Mouse (Mus musculus): ENCODE measurements around the gene Pcdh9. TPM values are rescaled to one million over a fixed set of nuclear protein-coding genes. Genes with fewer than 3 reads are reported as not detected.
"Not testable (repeated sequence)": the region's sequence is repeated elsewhere in the genome, so short reads cannot be mapped to it uniquely, and the experiment has no call there.

Pcdh9 gene
- polyA plus RNA-seq, 1 experiment from 2014 or later, result 9.4 TPM

GRCm38 (mm10) chr14:93284009-93284408 lies 606.5 kb downstream of the Pcdh9 start:
- no peaks in the 10 kb centered on the region for H3K9me3 ChIP-seq (ENCODE audit: low read depth, low read length)
- H3K4me3 ChIP-seq (ENCODE audit: low read depth, low read length), result no peak overlapping the region
- no peak for ATAC-seq (ENCODE audit: insufficient read depth)
- H3K9ac ChIP-seq, result no peak overlapping the region
- no peak for TF ChIP-seq CTCF (IDR thresholded peaks at IDR 0.05; ENCODE audit: low read depth)
- no peak overlapping the region for H3K4me2 ChIP-seq
- DNase-seq, result no peak
- no peaks in the 10 kb centered on the region for H3K27me3 ChIP-seq (ENCODE audit: insufficient read depth, low read length)
- no peak overlapping the region for H3K27ac ChIP-seq (ENCODE audit: low read depth)
- 80% methylated on average over 3 of the region's 3 CpGs for WGBS
- H3K36me3 ChIP-seq (ENCODE audit: insufficient read depth), result no peaks in the 10 kb centered on the region
- H3K4me1 ChIP-seq (ENCODE audit: insufficient read depth), result no peaks in the 10 kb centered on the region

GRCm38 (mm10) chr14:93275661-93276060 lies 614.8 kb downstream of the Pcdh9 start:
- Histone ChIP-seq H3K27ac (ENCODE audit: low read depth) (peak overlapping the region; percentile 36; the same call in 1 of the 2 replicates), H3K36me3 (ENCODE audit: insufficient read depth) (no peaks in the 10 kb centered on the region), H3K9ac (no peak overlapping the region), H3K27me3 (ENCODE audit: insufficient read depth, low read length) (no peaks in the 10 kb centered on the region), H3K4me2 (no peak overlapping the region), H3K4me3 (ENCODE audit: low read depth, low read length) (no peak overlapping the region), H3K4me1 (ENCODE audit: insufficient read depth) (no peaks in the 10 kb centered on the region), H3K9me3 (ENCODE audit: low read depth, low read length) (no peaks in the 10 kb centered on the region)
- ATAC-seq (ENCODE audit: insufficient read depth) (peak; percentile 96), DNase-seq (peak; percentile 81)
- TF ChIP-seq CTCF (IDR thresholded peaks at IDR 0.05; ENCODE audit: low read depth), result no peak

- no peak overlapping the region for H3K4me3 ChIP-seq (ENCODE audit: low read depth, low read length)
- DNase-seq (no peak), ATAC-seq (ENCODE audit: insufficient read depth) (no peak)
- H3K4me1 ChIP-seq (ENCODE audit: insufficient read depth), result no peaks in the 10 kb centered on the region
- peak overlapping the region; percentile 9; the same call in 1 of the 2 replicates for H3K27ac ChIP-seq (ENCODE audit: low read depth)
- no peaks in the 10 kb centered on the region for H3K27me3 ChIP-seq (ENCODE audit: insufficient read depth, low read length)
- H3K9ac ChIP-seq, result no peak overlapping the region
- TF ChIP-seq CTCF (IDR thresholded peaks at IDR 0.05; ENCODE audit: low read depth), result no peak
- H3K36me3 ChIP-seq (ENCODE audit: insufficient read depth), result no peaks in the 10 kb centered on the region
- H3K9me3 ChIP-seq (ENCODE audit: low read depth, low read length), result no peaks in the 10 kb centered on the region
- H3K4me2 ChIP-seq, result no peak overlapping the region
These were observed 615.7 kb downstream of the Pcdh9 start for GRCm38 (mm10) chr14:93274767-93275166.

GRCm38 (mm10) chr14:93253411-93253810 lies 637.1 kb downstream of the Pcdh9 start:
- 75% methylated on average over 1 of the region's 1 CpGs for WGBS
- no peaks in the 10 kb centered on the region for H3K36me3 ChIP-seq (ENCODE audit: insufficient read depth)

GRCm38 (mm10) chr14:93240263-93240662 lies 650.2 kb downstream of the Pcdh9 start:
- no peaks in the 10 kb centered on the region for H3K9me3 ChIP-seq (ENCODE audit: low read depth, low read length)
- H3K4me2 ChIP-seq, result no peak overlapping the region
- DNase-seq (no peak), ATAC-seq (ENCODE audit: insufficient read depth) (no peak)
- H3K4me3 ChIP-seq (ENCODE audit: low read depth, low read length), result no peak overlapping the region
- H3K27ac ChIP-seq (ENCODE audit: low read depth), result no peak overlapping the region
- WGBS, result 72% methylated on average over 3 of the region's 3 CpGs
- no peaks in the 10 kb centered on the region for H3K36me3 ChIP-seq (ENCODE audit: insufficient read depth)
- H3K27me3 ChIP-seq (ENCODE audit: insufficient read depth, low read length), result no peaks in the 10 kb centered on the region
- TF ChIP-seq CTCF (IDR thresholded peaks at IDR 0.05; ENCODE audit: low read depth), result no peak
- H3K4me1 ChIP-seq (ENCODE audit: insufficient read depth), result no peaks in the 10 kb centered on the region
- H3K9ac ChIP-seq, result no peak overlapping the region

More at GRCm38 (mm10) chr14:93253411-93253810, 637.1 kb downstream of the Pcdh9 start:
- no peak overlapping the region for H3K4me3 ChIP-seq (ENCODE audit: low read depth, low read length)
- DNase-seq (no peak), ATAC-seq (ENCODE audit: insufficient read depth) (no peak)
- no peak overlapping the region for H3K27ac ChIP-seq (ENCODE audit: low read depth)
- TF ChIP-seq CTCF (IDR thresholded peaks at IDR 0.05; ENCODE audit: low read depth), result no peak
- no peaks in the 10 kb centered on the region for H3K27me3 ChIP-seq (ENCODE audit: insufficient read depth, low read length)
- no peaks in the 10 kb centered on the region for H3K4me1 ChIP-seq (ENCODE audit: insufficient read depth)
- H3K9me3 ChIP-seq (ENCODE audit: low read depth, low read length), result no peaks in the 10 kb centered on the region
- H3K4me2 ChIP-seq, result no peak overlapping the region
- H3K9ac ChIP-seq, result no peak overlapping the region

GRCm38 (mm10) chr14:93234333-93234732 lies 656.1 kb downstream of the Pcdh9 start:
- H3K27me3 ChIP-seq (ENCODE audit: insufficient read depth, low read length), result no peaks in the 10 kb centered on the region
- no peak overlapping the region for H3K4me2 ChIP-seq
- H3K36me3 ChIP-seq (ENCODE audit: insufficient read depth), result no peaks in the 10 kb centered on the region
- no peak for TF ChIP-seq CTCF (IDR thresholded peaks at IDR 0.05; ENCODE audit: low read depth)
- no peak for DNase-seq
- H3K4me3 ChIP-seq (ENCODE audit: low read depth, low read length), result no peak overlapping the region
- 59% methylated on average over 3 of the region's 3 CpGs for WGBS
- H3K27ac ChIP-seq (ENCODE audit: low read depth), result no peak overlapping the region
- no peaks in the 10 kb centered on the region for H3K9me3 ChIP-seq (ENCODE audit: low read depth, low read length)
- ATAC-seq (ENCODE audit: insufficient read depth), result peak; percentile 52
- H3K9ac ChIP-seq, result no peak overlapping the region
- H3K4me1 ChIP-seq (ENCODE audit: insufficient read depth), result no peaks in the 10 kb centered on the region; the same call in 1 of the 2 replicates

GRCm38 (mm10) chr14:93233599-93233998 lies 656.9 kb downstream of the Pcdh9 start:
- 42% methylated on average over 6 of the region's 6 CpGs for WGBS
- H3K36me3 ChIP-seq (ENCODE audit: insufficient read depth), result no peaks in the 10 kb centered on the region
- H3K4me2 ChIP-seq, result no peak overlapping the region
- DNase-seq (peak; percentile 27), ATAC-seq (ENCODE audit: insufficient read depth) (peak; percentile 29; the same call in 1 of the 2 replicates)
- no peaks in the 10 kb centered on the region for H3K27me3 ChIP-seq (ENCODE audit: insufficient read depth, low read length)
- H3K9ac ChIP-seq, result no peak overlapping the region
- no peak overlapping the region for H3K27ac ChIP-seq (ENCODE audit: low read depth)
- H3K4me1 ChIP-seq (ENCODE audit: insufficient read depth), result no peaks in the 10 kb centered on the region; the same call in 1 of the 2 replicates
- no peak overlapping the region for H3K4me3 ChIP-seq (ENCODE audit: low read depth, low read length)
- no peak for TF ChIP-seq CTCF (IDR thresholded peaks at IDR 0.05; ENCODE audit: low read depth)
- H3K9me3 ChIP-seq (ENCODE audit: low read depth, low read length), result no peaks in the 10 kb centered on the region

GRCm38 (mm10) chr14:93214846-93215245 lies 675.6 kb downstream of the Pcdh9 start:
- not testable (repeated sequence) for H3K4me3 ChIP-seq (ENCODE audit: low read depth, low read length); H3K4me1 ChIP-seq (ENCODE audit: insufficient read depth); H3K27me3 ChIP-seq (ENCODE audit: insufficient read depth, low read length); ATAC-seq (ENCODE audit: insufficient read depth); H3K9ac ChIP-seq; H3K36me3 ChIP-seq (ENCODE audit: insufficient read depth); H3K27ac ChIP-seq (ENCODE audit: low read depth); H3K4me2 ChIP-seq; H3K9me3 ChIP-seq (ENCODE audit: low read depth, low read length); DNase-seq
- WGBS, result 93% methylated on average over 3 of the region's 15 CpGs
